Mouse (Mus musculus) spleen, postnatal 4 days (tissue): ENCODE measurements around the gene Pld4.
A peak's percentile ranks its signal among the peaks of the same experiment; 100 is the strongest.

Source experiments
- DNase-seq, 2 experiments: peaks; one replicate each; pipeline ENCODE4 v3.0.0; 2022; ENCODE audit warnings: low spot score in 2 of 2

The Pld4 gene

GRCm38 (mm10) chr12:112737761-112738160 is 22.7 kb upstream of the Pld4 start:
- no peak for DNase-seq

- no peak for DNase-seq
These were observed 22.0 kb upstream of the Pld4 start for GRCm38 (mm10) chr12:112738281-112739022.

DNA sequence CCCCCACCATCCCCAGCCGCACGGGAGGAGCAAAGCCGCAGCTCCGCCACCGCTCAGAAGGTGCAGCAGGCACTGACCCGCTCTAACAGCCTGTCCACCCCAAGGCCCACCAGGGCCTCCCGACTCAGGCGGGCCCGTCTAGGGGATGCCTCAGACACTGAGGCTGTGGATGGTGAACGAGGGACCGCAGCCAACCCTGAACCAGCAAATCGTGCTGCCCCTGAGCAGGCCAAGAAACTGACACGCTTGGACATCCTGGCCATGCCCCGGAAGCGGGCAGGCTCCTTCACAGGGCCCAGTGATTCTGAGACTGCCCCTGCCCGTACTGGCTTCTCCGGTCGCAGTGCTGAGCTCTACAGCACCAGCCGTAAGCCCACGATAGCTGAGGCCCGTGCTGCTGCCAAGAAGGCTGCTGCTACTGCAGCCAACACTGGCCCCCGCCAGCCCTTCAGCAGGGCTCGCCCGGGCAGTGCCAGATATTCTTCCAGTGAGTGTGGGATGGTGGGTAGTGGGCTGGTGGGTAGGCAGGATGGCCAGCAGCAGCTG is 21.4 kb upstream of the Pld4 start:
- no peak for DNase-seq

DNA sequence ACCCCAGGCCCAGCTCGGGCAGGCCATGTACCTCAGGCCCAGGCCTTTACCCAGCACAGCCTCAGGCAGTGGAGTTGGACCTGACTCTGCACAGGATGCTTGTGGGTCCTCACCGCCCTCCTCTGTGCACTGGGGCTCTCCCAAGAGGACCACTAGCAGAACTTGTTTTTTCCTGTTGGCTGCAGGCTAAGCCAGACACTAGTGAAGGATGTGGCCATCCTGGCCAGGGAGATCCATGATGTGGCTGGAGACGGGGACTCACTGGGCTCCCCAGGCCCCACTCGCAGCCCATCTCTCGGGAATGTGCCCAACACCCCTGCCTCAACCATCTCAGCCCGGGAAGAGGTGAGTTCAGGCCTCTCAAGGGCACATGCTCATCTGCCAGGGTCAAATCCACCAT is 17.7 kb upstream of the Pld4 start:
- no peak for DNase-seq

DNA sequence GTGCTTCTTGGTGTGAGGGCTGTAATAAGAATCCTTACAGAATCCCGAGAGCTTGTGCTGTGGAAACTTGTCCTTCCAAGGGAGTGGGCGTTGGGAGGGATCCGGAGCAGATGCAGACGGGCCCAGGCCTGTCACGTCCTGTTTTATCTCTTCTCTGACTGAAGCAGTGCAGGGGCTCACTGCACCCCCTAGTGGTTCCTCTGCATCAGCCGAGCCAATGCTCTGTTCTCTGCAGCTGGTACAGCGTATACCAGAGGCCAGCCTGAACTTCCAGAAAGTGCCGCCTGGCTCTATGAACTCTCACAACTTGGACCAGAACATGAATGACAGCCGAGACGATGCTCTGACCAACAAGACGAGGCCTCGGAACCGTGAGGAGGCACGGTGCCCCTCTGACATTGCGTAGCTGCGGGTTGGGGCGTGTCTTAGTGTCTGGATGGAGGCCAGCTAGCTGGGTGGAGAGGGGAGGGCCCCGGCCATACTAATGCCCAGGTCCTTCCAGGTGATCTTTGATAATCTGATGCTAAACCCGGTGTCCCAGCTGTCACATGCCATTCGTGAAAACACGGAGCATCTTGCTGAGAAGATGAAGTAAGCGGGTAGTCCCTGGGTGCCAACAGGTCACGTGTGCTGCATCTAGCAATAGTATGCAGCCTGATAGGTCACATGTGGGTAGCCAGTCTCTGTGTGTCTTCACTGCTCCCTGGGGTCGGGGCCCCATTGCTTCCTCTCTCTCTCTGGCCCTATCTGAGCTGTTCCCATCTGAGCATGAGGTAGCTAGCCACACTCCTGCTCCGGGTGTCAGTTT is 17.1 kb upstream of the Pld4 start:
- DNase-seq: peak; percentile 74 to 88

DNA sequence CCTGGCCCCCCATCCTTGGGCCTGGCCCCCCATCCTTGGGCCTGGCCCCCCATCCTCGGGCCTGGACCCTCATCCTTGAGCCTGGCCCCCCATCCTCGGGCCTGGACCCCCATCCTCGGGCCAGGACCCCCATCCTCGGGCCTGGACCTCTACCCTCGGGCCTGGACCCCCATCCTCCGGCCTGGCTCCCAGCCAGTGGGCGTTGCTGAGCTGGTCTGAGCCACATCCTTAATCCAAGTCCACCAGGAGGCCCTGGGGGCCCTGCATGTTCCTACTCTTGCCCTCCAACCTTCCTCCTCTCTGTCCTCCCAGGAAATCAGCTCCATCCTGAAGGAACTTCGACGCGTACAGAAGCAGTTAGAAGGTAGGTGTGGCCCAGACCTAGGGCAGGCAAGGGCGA is 16.2 kb upstream of the Pld4 start:
- DNase-seq: no peak

GRCm38 (mm10) chr12:112744891-112745580 is 15.4 kb upstream of the Pld4 start:
- no peak for DNase-seq

DNA sequence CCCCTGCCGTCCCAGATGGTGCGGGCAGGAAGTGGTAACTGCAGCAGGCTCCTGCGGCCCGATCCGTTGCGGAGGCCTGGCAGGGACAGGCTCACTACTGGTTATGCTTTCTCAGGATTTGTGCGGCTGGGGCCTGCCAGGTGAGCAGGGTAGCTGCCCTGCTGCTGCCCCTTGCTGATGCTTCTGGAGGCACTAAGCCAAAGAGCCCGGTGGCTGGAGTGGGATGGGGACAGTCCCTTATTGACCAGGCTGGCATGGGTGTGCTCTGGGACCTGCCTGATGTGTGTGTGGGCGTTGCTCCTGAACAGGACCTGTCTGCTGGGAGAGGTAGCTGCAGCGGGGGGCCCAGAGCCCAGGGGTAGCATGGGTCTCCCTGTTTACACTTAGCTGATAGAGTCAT is 14.7 kb upstream of the Pld4 start:
- no peak for DNase-seq

DNA sequence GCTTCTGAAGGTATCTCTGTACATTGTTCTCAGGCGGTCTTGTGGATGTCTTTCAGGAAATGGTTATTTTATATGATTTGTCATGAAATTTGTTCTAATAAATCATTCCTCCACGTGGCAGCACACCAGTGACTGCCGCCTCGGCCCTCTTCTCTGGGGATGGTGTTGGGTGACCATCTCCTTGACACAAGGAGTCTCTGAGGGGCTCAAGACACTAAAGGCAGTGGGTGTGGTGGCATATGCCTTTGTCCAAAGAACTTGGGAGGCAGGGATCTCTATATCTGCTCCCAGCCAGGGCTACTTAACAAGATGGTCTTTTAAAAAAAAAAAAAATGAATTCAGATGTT is 14.0 kb upstream of the Pld4 start:
- no peak for DNase-seq

DNA sequence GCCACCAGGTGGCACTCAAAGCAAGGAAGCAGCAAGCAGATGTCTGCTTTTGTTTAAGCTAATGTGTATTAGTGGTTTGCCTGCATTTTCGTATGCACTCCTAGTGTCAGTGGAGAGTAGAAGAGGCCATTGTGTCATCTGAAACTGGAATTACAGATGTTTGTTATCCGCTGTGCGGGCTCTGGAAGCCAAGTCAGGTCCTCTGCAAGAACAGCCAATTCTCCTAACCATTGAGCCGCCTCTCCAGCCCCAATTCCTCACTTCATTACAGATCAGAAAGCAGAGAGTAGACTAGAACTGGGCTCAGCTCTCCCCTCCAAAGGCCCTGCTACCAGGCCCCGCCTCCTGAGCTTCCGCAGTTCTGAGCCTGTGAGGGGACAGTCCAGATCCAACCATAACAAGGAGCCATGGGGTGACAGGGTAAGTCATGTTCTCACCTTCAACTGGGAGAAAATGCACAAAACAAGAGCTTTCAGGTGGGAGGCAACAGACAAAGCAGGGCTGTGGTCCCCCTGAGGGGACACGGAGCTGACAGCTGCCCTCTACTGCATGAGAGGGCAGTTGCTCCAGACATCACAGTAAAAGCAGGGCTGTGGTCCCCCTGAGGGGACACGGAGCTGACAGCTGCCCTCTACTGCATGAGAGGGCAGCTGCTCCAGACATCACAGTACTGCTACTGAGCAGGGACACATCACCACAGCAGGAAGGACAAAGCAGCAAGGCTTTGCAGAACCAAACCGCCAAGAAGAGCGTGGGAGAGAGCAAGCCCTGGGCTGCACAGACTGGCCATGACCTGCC is 13.4 kb upstream of the Pld4 start:
- no peak for DNase-seq

GRCm38 (mm10) chr12:112747606-112747970 is 12.9 kb upstream of the Pld4 start:
- no peak for DNase-seq

DNA sequence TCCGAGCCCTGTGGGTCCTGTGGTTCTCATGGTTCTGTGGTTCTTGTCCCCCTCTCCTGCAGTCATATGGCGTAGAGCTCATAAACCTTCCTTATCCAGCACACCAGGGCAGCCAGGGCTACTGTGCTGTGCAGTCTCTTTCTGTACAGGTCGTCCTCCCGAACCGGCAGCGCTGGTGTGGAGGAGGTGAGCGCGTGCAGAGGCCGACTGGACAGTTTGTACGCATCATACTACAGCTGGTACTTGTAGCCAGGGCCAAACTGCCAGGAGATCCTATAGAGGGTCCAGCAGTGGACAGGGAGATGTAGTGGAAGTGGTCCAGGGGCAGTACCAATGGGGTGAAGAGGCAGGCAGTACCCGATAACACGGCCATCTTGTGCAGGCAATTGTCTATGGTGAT is 9.5 kb upstream of the Pld4 start:
- no peak for DNase-seq

DNA sequence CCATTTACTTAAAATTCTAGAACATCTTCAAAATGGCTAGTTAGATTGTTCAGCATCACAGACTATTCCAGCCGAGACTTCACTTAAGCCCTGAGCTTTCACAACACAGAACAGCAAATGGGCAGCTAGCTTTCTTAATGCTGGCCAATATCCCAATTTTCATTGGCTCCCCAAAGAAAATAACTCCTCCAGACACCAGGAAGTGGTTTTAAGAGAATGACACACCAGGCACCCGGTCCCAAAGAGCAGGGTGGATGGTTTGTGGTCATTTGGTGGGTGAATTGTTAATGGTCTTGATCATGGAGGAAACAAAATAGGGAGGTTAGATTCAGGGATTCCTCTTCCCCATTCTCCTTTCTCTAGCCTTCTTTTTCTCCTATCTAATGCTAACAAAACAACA is 8.1 kb upstream of the Pld4 start:
- DNase-seq: no peak

- no peak for DNase-seq
These were observed 4.6 kb upstream of the Pld4 start for GRCm38 (mm10) chr12:112755900-112756299.

- DNase-seq: peak in 1 of 2 experiments; percentile 9
These were observed 2.6 kb upstream of the Pld4 start for GRCm38 (mm10) chr12:112757896-112758295.

- DNase-seq: peak; percentile 6 to 48
These were observed 984 bp upstream of the Pld4 start for GRCm38 (mm10) chr12:112759471-112759870.

- DNase-seq: peak; percentile 27 to 62
These were observed 956 bp downstream of the Pld4 start for GRCm38 (mm10) chr12:112761411-112761810.

DNA sequence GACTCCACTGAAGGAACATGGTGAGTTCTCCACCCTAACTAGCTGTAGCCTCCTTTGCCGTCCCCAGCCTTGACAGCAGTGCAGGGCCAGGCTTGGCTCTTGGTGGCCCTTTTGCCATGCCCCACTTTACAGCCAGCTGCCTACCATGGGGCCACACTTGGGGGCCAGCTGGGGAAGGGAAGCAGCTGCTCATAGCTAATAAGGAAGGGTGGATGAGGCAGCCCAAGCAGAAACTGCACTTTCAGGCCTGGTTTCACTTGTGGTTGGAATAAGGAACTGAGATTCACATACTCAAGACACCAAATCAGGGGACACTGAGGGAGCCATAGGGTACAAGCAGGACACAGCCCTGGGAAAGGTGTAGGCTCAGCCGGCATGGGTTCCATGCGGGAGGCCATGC is 1.6 kb downstream of the Pld4 start:
- DNase-seq: peak; percentile 67 to 75

DNA sequence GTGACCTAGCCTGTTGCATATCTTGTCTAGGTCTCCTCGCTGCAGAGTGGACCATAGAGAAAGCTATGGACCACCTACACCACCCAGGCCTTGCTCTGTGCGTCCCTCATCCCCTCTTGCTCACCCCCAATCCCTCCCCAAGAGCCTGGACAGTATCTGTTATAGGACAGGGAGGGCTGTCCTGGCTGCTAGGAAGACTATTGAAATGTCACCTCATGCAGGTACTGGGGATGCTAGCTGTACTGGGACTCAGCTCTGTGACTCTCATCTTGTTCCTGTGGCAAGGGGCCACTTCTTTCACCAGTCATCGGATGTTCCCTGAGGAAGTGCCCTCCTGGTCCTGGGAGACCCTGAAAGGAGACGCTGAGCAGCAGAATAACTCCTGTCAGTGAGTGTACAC is 2.7 kb downstream of the Pld4 start:
- peak; percentile 9 to 50 for DNase-seq

- peak; percentile 8 to 58 for DNase-seq
These were observed 3.7 kb downstream of the Pld4 start for GRCm38 (mm10) chr12:112764141-112764540.

GRCm38 (mm10) chr12:112764991-112765390 is 4.5 kb downstream of the Pld4 start:
- peak in 1 of 2 experiments; percentile 56 for DNase-seq

- peak; percentile 11 to 53 for DNase-seq
These were observed 6.1 kb downstream of the Pld4 start for GRCm38 (mm10) chr12:112766586-112766985.
